Mouse (Mus musculus): ENCODE results near the gene Tjp3. TPM values are rescaled to one million over a fixed set of nuclear protein-coding genes. Genes with fewer than 3 reads are reported as not detected.

Tjp3 gene
- total RNA-seq (2021): not detected
- long read RNA-seq, experiment 1: 0 reads
- long read RNA-seq, experiment 2: 0 reads

DNA sequence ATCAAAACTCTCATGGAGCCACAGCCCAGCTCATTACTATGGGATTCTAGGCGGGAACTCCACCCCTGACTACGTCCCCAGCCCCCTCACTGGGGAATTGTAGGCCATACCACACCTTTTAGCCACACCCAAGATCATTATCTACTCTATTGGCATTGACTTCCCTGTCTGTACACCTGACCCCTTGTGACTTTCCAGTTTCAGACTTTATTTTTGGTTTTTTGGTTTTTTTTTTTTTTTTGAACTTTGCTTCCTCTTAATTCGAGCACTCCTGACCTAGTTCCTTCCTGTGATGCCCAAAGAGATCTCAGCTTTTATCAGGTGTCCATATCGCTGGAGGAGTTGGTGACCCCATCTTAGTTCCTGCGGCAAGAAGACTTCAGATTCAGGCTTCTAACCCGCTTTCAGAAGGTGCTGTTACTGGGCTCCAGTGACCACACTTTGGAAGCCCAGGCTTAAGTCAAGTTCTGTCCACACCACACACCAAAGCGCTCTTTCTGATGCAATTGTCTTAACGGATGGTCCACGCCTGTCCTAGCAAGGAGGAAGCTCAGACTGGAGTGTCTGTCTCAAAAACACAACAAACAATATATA, at the start of gene Tjp3:
Tjp3 (minus strand) TSS at position 71 of the 594 bp plus-strand sequence.
- DNase-seq: no peak

DNA sequence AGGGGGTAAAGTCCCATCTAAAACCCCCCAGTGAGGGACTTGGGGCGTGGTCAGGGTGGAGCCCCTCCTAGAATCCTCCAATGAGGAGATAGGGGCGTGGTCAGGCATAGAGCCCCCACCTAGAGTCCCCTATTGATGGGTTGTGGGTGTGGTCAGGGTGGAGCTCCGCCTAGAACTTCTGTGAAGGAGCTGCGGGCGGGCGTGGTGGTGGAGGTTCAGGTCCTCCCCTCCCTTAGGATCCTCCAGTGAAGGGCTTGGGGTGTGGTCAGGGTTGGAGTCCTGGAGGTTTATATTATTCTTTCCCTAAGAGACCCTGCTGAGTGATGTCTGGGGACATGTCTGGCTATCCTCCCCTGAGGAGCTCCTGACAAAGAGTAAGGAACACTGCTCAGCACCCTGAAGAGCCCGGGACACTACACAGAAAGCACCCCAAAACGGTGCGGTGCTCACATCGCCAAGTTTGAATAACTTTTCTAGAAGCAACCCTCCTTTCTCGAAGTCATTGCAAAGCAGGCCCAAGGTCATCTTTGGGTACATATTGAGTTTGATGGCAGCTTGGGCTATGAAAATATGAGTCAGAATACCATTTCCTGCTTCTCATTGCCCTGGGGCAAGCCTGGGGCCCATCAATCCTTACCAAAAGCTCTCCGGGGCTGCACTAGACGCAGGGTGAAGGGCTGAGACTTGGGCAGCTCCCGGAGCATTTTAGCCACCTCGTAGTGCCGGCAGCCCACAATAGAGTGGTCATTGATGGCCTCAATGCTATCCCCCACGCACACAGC, 49.4 kb upstream of the Tjp3 start:
- DNase-seq: no peak

DNA sequence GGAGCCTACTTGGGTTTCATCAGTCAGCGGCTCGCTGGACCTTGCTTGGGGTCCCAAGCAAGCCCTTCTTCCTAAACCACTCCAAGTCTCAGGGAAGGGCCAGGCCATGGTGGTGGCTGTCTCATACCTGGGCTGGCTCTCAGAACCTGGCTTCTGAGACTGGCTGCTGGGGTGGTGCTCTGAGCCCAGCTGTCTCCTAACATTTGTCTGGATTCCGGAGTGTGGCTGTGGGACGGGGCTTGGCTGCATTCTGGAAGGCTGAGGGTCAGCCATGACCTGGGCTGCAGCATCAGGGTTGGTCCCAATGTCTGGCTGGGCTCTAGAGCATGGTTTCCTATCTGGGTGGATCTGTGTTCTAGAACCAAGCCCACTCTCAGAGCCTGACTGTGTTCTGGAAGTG, 45.2 kb upstream of the Tjp3 start:
- no peak for DNase-seq

DNA sequence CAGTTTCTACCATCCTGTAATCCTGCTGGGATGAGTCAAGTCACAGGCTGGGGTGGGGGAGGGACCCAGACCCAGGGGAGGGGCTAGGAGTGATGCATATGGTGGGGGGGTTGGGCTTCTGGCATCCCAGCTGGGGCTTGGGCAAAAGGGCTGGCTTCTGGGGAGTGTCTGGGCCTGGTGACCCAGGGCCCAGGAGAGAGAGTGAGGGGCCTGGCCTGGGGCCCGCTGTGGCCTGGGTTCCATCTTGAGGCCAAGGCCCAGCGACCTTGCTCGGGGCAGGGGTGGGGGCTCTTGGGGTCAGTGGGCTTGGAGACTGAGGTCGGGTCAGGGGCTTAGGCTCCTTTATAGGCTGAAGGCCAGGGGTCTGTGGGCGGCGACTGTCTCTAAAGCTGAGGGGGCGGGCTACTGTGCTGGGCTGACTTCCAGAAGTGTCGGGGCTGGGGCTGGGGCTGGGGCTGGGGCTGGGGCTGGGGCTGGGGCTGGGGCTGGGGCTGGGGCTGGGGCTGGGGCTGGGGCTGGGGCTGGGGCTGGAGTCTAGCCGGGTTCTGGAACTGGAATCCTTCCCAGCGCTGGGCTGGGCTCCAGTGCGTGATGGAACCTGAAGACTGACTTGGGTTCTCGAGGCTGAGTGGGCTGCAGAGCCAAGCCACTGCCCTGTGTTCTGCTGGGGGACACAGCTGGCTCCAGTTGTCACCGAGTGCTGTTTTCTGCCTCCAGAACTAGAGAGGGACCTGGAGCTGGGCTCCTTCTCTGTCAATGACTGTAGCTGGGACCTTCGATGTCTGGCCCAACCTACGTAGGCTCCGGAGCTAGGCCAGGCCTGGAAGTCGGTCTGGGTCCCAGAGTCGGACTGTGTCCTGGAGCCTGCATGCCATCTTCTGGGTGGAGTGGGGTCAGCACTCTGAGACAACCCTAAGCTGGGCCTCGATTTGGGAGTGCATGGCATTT, 44.3 kb upstream of the Tjp3 start:
- DNase-seq: no peak

DNA sequence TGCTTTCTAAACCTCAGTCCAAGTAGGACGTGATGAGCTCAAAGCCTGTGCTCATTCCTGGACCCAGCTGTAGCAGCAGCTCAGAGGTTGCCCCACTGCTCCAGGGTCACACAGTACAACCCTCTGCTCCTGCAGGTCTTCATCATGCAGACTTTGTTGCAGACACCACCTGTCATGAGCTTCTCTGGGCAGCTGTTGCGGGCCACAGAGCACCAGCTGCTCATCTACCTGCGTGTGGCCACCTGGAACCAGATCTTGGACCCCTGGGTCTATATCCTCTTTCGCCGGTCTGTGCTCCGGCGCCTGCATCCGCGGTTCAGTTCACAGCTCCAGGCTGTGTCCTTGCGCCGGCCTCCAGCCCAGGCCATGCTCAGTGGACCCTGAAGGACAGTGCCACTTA, 42.9 kb upstream of the Tjp3 start:
- no peak for DNase-seq

DNA sequence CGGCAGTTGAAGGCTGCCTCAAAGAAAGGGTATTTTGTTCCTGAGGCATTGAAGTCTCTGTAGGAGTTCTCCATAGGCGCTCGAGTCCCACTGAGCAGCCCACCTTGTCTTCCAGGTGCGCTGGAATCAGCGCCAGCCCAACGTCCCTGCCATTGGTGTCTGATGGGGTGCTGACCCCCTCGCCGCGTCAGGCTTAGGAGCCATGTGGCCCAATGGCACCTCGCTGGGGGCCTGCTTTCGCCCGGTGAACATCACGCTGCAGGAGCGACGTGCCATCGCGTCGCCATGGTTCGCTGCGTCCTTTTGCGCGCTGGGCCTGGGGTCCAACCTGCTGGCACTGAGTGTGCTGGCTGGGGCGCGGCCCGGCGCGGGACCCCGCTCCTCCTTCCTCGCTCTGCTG, 40.9 kb upstream of the Tjp3 start:
- no peak for DNase-seq

DNA sequence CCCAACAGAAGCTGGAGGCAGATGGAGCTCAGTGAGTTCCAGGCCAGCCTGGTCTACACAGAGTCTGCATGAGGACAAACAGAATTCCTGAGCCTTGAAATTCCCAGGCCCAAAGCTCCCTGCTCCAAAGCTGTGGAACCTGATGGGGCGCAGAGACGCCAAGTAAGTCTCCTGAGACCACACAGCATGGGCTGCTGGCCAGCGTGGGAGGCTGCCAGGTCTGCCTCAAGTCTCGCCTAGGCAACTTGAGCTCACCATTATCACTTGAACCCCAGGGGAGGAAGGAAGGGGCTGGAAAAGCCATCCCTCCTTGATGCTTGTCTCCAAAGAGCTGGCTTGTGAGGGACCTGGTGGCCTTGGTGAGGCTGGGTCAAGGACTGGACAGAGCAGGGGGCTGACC, 38.6 kb upstream of the Tjp3 start:
- peak; percentile 58 for DNase-seq

DNA sequence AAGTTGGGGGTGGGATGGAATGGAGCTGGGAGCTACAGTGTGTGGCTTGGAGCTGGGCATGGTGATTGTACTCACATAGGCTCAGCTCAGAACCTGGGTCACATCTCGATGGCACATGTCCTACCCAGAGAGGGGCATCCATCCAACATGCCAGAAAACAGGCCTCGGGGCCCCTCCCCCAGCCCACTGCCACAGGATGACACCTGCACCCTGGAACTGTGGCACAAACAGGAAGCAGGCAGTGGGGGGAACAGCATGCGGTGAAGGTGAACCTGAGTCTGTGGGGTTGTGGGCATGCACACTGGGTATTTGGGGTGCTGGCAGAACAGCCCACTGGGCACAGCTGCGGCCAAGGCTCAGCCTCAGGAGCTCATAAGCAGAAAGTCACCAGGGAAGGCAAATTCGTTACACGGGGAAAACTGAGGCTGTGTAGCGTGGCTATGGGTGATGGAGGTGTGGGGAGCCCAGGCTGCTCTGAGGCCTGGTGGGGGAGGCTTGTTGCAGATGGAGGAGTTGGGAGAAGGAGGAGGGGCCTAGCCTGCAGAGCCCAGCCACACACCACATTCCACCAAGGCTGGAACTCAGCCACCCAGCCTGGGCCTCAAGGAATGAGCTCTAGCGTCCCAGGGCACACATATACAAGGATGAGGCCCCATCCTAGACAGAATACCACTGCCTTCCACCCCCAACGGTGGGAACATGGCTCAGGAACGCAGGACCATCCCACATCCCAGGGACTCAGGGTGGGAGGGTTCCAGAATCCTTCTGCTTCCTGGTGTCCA, 38.0 kb upstream of the Tjp3 start:
- DNase-seq: no peak

DNA sequence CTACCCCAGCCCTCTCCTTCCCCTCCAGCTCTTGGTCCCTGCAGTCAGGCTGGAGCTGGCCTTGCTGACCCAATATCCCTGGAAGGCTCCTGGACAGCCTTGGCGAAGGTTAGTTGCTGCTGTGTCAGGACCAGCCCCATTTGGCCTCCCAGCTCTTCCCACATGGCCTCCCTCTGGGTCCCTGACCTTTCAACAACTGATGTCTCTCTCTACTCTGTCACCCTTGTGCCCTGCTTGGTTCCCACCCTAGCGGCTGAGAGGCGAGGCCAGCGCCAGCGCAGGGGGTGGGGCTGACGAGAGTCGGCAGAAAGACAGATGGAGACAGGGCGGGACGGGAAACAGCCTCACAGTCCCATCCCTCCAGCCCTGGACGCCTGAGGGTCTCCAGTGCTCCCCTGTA, 37.0 kb upstream of the Tjp3 start, which contains the start of gene Tbxa2r:
Tbxa2r (plus strand) TSS at position 346 of the 400 bp plus-strand sequence.
- peak; percentile 70 for DNase-seq

DNA sequence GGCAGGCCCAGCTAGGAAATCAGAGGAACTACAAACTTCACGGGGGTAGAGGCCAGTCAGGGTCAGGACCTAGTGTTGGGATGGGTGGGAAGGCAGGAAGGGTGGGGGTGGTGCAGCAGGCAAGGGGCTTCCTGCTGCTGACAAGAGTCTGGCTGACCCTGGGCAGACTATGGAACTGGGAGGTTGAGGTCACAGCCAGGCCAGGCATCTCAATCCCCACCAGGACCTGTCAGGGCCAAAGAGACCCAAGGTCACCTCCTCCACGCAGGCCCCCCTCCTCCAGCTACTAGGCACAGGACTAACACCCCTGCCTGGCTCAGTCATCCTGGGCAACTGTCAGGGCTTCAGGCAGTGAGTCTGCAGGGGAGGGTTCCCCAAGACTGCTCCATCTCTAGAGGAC, 36.6 kb upstream of the Tjp3 start:
- no peak for DNase-seq

DNA sequence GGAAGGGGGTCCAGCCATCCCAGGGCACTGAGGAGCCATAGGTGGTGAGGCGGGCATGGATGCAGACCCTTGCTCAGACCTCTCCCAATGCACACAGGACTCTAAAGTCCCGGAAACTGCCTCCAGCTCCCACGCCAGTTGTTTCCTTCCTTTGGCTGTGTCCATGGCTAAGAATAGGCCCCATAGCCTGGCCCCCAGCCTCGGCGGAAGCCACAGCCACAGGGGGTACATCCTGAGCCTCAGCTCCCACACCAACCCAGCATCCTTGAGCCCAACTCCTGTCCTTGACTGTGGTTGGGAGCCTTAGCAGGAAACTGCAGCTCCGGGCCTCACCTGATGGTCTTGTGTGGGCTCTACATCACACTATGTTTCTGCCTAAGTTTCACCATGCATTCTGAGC, 35.5 kb upstream of the Tjp3 start:
- no peak for DNase-seq

DNA sequence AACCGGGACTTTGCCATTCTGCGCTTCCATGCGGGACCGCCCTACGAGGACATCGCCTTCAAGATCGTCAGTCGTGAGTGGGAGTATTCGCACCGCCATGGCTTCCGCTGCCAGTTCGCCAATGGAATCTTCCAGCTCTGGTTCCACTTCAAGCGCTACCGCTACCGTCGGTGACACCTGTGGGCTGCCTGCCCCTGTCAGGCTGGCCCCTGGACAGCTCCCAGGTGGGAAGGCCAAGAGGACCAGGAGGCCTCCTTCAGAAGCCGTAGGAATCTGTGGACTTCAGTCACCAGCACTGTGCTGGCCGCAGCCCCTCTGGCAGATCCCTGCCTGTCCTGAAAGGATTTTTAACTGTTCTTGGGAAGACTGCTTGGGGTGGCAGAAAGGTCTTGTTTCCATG, 34.4 kb upstream of the Tjp3 start:
- DNase-seq: no peak

DNA sequence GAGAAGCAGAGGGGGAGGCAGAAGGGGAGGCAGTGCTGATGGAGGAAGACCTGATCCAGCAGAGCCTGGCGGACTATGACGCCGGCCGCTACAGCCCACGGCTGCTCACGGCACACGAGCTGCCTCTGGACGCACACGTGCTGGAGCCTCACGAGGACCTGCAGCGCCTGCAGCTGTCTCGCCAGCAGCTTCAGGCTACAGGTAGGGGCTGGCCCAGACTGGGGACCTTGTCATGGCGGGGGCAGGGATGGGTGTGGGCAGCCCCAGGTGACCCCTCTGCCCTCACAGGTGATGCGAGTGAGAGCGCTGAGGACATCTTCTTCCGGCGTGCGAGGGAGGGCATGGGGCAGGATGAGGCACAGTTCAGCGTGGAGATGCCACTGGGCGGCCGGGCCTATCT, 33.8 kb upstream of the Tjp3 start:
- DNase-seq: no peak

DNA sequence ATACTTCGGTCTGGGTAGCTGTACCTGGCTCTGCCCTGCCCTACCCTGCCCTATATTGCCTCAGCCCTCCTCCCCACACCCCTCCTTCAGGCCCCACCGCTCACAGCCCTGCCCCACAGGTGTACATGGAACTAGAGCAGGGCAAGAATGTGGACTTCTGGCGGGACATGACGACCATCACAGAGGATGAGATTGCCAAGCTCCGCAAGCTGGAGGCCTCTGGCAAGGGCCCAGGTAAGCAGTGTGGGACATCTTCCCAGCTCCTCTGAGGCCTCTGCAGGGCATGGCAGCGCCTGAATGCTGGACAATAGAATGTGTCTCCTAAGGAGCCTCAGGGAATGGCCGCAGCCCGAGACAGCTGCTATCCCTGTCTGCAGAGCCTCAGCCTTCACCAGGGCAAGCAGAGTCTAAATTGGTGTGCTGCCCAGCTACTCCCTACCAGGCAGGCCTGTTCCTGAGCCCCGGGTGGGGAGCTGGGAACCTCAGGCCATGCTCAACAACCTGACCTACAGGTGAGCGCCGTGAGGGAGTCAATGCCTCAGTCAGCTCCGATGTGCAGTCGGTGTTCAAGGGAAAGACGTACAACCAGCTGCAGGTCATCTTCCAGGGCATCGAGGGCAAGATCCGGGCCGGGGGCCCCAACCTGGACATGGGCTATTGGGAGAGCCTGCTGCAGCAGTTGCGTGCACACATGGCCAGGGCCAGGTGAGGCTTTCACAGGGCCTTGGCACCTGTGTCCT, 32.6 kb upstream of the Tjp3 start:
- DNase-seq: no peak

DNA sequence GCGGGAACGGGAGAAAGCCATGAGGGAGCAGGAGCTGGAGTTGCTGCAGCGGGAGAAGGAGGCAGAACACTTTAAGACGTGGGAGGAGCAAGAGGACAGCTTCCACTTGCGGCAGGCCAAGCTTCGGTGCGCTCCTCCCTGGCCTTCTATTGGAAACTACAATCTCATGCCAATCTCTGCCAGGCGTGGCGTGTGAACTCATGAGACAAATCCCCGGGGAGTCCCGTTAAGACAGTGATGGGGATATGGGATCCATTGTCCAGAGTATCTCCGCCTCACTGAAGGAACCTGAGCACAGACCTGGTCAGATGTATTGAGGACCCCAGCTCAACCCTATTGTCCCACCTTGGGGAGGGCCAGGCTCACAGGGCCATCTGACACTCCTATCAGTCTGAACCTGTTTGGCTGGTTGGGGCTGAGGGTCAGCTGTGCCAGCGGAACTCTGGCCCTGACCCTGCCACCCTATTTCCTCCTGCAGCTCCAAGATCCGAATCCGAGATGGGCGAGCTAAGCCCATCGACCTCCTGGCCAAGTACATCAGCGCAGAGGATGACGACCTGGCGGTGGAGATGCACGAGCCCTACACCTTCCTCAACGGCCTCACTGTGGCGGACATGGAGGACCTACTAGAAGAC, 31.9 kb upstream of the Tjp3 start:
- no peak for DNase-seq

DNA sequence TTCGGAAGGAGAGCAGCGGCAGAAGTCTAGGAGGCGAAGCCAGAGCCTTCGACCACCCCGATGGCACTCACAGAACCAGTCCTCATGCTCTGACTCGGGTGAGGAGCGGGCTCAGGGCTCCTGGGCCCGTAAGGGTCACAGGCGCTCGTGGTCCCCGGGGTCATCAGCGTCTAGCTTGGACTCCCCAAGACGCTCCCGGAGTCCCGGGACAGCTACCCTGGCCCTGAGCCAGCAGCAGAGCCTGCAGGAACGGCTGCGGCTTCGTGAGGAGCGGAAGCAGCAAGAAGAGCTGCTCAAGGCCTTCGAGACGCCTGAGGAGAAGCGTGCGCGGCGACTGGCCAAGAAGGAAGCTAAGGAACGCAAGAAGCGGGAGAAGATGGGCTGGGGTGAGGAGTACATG, 31.1 kb upstream of the Tjp3 start:
- no peak for DNase-seq

DNA sequence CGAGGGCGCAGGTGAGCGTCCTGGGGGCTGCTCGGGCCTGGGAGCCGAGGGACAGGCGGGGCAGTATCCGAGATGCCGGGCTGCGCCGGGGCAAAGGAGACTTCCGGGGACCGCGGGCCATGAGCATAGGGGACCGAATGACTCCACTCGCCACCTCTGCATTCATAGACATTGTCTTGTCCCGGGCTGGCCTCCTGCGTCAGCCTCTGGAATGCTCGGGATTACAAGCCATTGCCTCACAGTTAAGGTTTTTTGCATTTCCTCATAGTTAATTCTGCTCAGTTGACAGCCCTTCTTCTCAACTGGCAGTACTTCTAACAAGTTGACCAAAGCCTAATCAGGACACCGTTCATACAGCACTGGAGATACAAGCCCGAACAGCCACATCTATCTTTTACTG, 30.1 kb upstream of the Tjp3 start:
- no peak for DNase-seq

DNA sequence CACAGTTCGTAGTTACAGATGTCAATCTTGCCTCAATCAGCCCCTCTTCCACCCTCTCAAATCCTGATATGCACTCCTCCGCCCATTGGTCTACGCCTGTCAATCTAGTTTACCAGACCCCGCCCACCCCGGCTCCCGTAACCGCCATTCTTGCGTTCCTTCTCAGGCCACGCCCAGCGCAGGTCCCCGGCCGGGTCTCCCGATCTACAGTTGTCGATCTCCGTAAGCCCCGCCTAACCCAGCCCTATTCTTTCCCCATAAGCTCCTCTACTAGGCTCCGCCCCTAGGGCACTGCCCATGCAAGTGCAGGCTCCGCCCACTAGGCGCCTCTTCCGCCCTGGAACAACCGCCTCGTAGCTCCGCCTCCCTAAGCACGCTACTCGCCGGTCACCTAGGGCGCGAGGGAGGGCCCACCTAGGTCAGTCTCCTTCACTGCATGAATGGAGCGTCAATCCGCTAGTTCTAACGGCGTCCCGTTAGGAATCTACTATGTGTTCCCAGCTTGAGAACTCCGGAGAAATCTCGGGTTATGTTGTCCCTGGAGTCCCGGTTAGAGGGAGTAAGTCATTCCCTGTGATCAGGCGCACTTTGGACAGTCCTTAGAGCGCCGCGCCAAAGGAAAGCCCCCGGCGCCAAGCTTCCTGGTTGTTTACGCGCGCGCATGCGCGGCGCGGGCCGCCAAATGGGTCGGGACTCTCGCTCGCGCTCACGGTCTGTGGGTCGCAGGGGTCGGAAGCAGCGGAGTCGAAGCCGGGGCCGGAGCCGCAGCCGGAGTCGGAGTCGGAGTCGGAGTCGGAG, 29.4 kb upstream of the Tjp3 start, which contains the start of gene Cactin:
Cactin (plus strand) TSS at position 554 of the 798 bp plus-strand sequence.
- peak; percentile 100 for DNase-seq

DNA sequence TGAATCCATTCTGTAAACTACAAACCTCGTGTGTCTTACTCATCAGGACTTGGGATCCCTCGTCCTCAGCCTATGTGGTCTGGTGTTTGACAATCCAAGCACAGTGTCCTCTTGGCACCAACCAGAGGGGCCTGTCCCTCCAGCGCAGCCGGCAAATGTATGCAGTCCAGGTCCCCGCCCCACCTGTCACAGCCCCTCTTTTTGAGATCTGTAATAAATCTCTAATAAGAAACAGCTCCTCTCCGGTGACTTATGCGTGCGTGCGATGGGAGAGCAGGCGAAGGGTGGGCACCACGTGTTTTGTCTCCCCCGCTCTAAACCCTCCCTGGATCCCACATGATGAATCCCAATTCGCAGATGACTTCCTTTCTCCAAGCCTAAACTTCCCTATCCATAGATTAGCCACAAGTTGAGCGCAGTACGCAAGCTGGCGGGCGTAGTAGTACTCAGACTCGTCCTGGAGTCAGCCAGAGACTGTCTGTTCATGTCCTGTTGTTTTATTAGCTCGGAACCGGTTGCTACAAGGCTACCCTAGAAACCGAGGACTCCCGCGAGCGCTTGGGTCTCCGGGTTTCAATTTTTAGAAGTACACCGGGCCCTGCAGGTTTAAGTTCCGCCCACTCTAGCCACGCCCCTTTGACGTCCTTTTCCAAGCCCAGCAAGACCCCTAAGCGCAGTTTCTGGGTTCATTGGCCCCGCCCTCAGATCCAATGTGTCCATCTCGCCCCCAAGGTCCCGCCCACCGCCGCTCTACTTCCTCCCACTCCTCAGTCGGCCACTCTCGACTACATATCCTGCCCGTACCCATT, 28.6 kb upstream of the Tjp3 start:
- DNase-seq: no peak
